Mouse (Mus musculus): ENCODE measurements around the gene Pim1. TPM values are rescaled to one million over a fixed set of nuclear protein-coding genes. Genes with fewer than 3 reads are reported as not detected.
A peak's percentile ranks its signal among the peaks of the same experiment; 100 is the strongest.

The Pim1 gene
- total RNA-seq, 4 experiments from 2014 or later: 2.6 to 3.8 (median 3.4) TPM

DNA sequence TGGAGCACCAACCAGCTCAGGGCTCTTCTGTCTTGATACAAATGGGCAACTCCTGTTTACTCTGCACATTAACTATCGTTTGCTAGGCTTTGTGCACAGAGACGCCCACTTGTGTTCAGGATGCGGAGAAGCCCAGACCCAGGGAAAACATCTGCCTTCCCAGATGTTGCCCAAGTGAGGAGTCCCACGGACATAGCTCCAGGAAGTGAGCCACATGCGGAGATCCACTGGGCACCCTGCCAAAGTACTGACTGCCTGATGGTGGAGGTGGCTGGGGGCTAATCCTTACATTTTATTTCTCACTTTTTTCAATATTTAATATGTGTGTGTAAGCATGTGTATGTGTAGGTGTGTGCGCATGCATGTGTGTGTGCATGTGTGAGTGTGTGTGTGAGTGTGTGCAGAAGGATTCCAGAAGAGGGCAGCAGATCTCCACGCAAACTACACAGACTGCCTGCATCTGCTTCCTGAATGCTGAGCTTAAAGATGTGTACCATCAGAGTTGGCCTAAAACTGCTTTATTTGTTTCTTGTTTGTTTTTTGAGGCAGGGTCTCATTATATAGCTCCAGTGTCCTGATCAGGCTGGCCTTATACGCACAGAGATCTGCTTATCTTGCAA, 38.1 kb downstream of the Pim1 start:
- no peak for DNase-seq (ENCODE audit: low spot score in 2 of 2)

DNA sequence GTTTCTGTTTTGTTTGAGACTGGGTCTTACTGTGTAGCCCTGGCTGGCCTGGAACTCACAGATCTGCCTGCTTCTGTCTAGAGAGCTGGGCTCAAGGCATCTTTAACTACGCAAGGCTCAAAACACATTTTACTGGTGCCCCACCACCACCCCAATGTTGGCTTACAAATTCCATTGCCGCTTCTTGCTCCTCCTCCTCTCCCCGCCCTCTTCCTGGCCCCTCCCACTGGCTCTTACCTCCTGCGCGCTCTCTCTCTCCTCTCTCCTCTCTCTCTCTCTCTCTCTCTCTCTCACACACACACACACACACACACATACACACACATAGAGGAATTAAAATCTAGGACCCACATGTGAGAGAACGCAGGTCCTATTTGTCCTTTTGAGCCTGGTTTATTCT, 40.0 kb downstream of the Pim1 start:
- no peak for DNase-seq (ENCODE audit: low spot score in 2 of 2)

DNA sequence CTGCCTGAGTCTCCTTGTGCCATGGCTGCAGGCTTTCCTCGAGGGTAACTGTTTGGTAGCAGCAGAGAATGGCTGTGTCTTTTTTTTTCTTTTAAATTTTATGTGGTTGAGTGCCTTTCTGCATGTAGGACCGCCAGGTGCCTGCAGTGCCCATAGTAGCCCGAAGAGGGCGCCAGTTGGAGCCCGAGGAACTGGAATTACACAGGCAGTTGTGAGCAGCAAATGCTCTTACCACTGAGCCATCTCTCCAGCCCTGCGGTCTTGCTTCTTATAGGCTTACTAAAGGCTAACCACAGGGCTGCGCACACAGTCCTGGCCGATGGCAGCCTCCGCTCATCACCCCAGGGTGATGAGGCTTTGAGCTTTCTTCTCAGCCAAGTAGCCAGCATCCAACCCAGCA, 40.7 kb downstream of the Pim1 start:
- no peak for DNase-seq (ENCODE audit: low spot score in 2 of 2)

- DNase-seq (ENCODE audit: low spot score in 2 of 2): no peak
Observed at GRCm38 (mm10) chr17:29531757-29532384, 41.3 kb downstream of the Pim1 start.

DNA sequence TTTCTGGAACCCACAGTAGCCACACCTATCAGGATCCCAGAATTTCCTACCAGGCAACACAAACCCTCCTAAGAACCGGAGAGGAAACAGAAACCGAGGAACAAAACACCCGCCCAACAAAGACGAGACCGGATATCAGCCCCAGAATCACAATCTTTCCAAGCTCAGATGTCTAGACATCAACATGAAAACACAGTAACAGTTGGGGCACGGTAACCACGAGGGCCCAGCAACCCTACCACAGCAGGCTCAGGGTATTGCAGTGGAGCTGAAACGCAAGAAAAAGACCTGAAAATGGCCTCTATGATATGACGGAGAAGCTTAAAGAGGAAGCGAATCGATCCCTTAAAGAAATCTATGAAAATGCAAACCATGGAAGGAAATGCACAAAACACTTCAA, 43.3 kb downstream of the Pim1 start:
- no peak for DNase-seq (ENCODE audit: low spot score in 2 of 2)

DNA sequence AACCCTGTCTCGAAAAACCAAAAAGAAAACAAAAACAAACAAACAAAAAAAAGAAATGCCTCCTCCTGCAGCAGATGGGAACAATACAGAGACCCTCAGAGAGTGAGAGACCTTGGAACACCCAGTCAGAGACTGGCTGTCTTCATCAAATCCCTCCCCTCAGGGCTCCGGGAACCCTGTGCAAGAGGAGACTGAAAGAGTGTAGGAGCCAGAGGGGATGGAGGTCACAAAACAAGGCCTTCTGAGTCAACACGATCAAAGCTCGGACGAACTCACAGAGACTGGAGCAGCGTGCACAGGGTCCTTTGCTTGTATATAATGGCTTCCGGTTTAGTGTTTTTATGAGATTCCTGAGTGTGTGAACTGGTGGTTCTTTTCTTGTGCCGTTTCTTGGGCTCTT, 49.9 kb downstream of the Pim1 start:
- no peak for DNase-seq (ENCODE audit: low spot score in 2 of 2)

DNA sequence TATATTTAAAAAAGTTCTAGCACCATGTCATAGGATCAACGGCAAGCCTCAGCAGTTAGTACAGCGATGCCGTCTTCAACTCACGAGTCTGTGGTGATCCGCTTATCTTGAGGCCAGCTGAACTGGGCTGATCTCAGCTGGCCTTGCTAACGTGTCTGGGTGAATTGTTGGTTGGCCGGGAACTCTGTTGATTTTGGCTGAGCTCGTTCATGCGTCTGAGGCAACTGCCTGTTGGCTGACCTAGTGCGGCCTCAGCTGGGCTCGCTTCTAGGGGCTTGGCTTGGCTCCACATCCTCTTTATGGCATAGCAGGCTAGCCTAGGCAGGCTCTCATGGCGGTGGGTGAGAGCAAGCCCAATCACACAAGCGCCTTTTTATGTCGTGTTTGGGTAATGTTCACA, 50.9 kb downstream of the Pim1 start:
- DNase-seq (ENCODE audit: low spot score in 2 of 2): no peak

GRCm38 (mm10) chr17:29542831-29543690, 52.5 kb downstream of the Pim1 start:
- peak in 1 of 2 experiments; percentile 18 for DNase-seq (ENCODE audit: low spot score in 2 of 2)

DNA sequence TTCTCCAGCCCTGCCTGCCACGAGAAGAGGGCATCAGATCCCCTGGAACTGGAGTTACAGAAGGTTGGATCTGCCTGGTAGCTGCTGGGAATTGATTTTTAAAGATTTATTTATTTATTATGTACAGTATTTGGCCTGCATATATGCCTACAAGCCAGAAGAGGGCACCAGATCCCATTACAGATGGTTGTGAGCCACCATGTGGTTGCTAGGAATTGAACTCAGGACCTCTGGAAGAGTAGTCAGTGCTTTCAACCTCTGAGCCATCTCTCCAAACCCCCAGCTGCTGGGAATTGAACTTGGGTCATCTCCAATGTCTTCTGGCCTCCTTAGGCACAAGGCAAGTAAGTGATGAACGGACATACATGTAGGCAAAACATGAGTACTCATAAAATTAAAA, 53.5 kb downstream of the Pim1 start:
- DNase-seq (ENCODE audit: low spot score in 2 of 2): no peak

DNA sequence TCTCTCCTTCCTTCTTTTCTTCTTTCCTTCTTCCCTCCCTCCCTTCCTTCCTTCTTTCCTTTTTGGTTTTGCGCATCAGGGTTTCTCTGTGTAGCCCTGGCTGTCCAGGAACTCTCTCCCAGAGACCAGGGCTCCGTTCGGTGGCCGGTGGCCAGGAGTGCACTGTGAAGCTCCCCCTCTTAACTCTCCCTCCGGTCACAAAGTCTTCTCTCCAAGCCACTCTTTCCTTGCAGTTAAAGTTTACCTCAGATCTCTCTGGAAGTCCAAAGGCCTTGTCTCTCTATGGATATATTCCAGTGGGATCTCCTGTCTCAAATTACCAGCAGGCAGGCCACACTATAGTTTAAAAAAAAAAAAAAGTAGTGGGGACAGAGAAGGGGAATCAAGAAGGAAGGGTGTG, 54.7 kb downstream of the Pim1 start:
- no peak for DNase-seq (ENCODE audit: low spot score in 2 of 2)

Other genes starting within 250 kb of the Pim1 start
- 10 to 100 TPM; 16.1 to 18.5 (median 16.4) TPM for gene Ppil1, start 226.6 kb upstream of the Pim1 start, total RNA-seq (2022)
- 100 to 1,000 TPM in 1 of 4 experiments, 10 to 100 TPM in 3; 85.3 to 108 (median 90.5) TPM for gene BC004004, start 222.0 kb upstream of the Pim1 start, total RNA-seq (2022)
- 1 to 10 TPM in 2 of 4 experiments, under 1 TPM in 2; 0.83 to 1.3 (median 1.1) TPM for gene Pi16, start 173.1 kb upstream of the Pim1 start, total RNA-seq (2022)
- gene Mtch1, start 142.8 kb upstream of the Pim1 start, total RNA-seq (2022): 100 to 1,000 TPM; 562 to 622 (median 577) TPM
- gene Fgd2, start 129.8 kb upstream of the Pim1 start, total RNA-seq (2022): 10 to 100 TPM in 2 of 4 experiments, 1 to 10 TPM in 2; 5.5 to 13.8 (median 10.3) TPM
- gene Gm17657, start 58.9 kb downstream of the Pim1 start, total RNA-seq (2022): not detected
- gene Tbc1d22b, start 59.0 kb downstream of the Pim1 start, total RNA-seq (2022): 10 to 100 TPM; 37.0 to 41.9 (median 37.9) TPM
- not detected for gene Tmem217, start 61.6 kb downstream of the Pim1 start, total RNA-seq (2022)
- gene Rnf8, start 124.0 kb downstream of the Pim1 start, total RNA-seq (2022): 10 to 100 TPM; 46.1 to 56.9 (median 52.0) TPM
- gene Gm28043, start 124.1 kb downstream of the Pim1 start, total RNA-seq (2022): 1 to 10 TPM; 4.5 to 6.3 (median 5.5) TPM
- gene Cmtr1, start 169.8 kb downstream of the Pim1 start, total RNA-seq (2022): 100 to 1,000 TPM; 108 to 142 (median 130) TPM
- 10 to 100 TPM; 17.0 to 25.2 (median 23.1) TPM for gene Ccdc167, start 226.3 kb downstream of the Pim1 start, total RNA-seq (2022)